Mouse (Mus musculus) CH12.LX (cell line): ENCODE data around the gene Fbxo11. TPM values are rescaled to one million over a fixed set of nuclear protein-coding genes. Genes with fewer than 3 reads are reported as not detected.
A peak's percentile ranks its signal among the peaks of the same experiment; 100 is the strongest.

ENCODE experiments used
- DNase-seq: peaks from one replicate; pipeline ENCODE4 v3.0.0-alpha.2; 2013; ENCODE audit errors: extremely low read depth
- H3K27ac ChIP-seq: 2 replicates; pipeline ENCODE4 v1.5.1; 2012; ENCODE audit warnings: low read depth, mild to moderate bottlenecking, control low read depth, moderate library complexity; ENCODE audit not compliant: insufficient read depth
- H3K27me3 ChIP-seq: replicated peaks from 2 replicates; pipeline ENCODE3; 2012; ENCODE audit warnings: inconsistent platforms
- H3K36me3 ChIP-seq, 2 experiments: replicated peaks in 1 of 2; 2 replicates each; pipeline versions ENCODE3 to v1.6.1; 2012; ENCODE audit warnings: inconsistent platforms in 1 of 2, low read length in 1 of 2, mild to moderate bottlenecking in 1 of 2, mixed read lengths in 1 of 2, moderate library complexity in 1 of 2; ENCODE audit not compliant: control insufficient read depth in 1 of 2, insufficient read depth in 1 of 2
- H3K4me1 ChIP-seq, 2 experiments: 2 replicates each; pipeline ENCODE4 v1.6.1; 2012; ENCODE audit warnings: inconsistent platforms in 1 of 2, moderate library complexity in 1 of 2; ENCODE audit not compliant: insufficient read depth in 2 of 2, control insufficient read depth in 1 of 2
- H3K4me2 ChIP-seq: 2 replicates; pipeline ENCODE4 v1.6.1; 2012; ENCODE audit warnings: low read depth, mild to moderate bottlenecking, control low read depth; ENCODE audit not compliant: poor library complexity, insufficient read depth, severe bottlenecking
- H3K4me3 ChIP-seq, 3 experiments: fragments of 150-350 bp in 1 of 3; sonication (generic) in 1 of 3; replicated peaks in 1 of 3; 2 replicates each; pipeline versions ENCODE3 to v1.5.1; 2011 to 2012; ENCODE audit warnings: low read depth in 2 of 3, low read length in 2 of 3, mild to moderate bottlenecking in 2 of 3, moderate library complexity in 2 of 3, control low read depth in 1 of 3, improper control_type of control experiment in 1 of 3, inconsistent platforms in 1 of 3, mixed read lengths in 1 of 3; ENCODE audit not compliant: poor library complexity in 1 of 3
- H3K79me2 ChIP-seq: replicated peaks from 2 replicates; pipeline ENCODE4 v1.6.1; 2012; ENCODE audit warnings: mild to moderate bottlenecking, moderate library complexity; ENCODE audit not compliant: control insufficient read depth, poor library complexity, insufficient read depth, severe bottlenecking; ENCODE audit errors: extremely low read depth
- H3K9ac ChIP-seq: 2 replicates; pipeline ENCODE4 v1.6.1; 2012; ENCODE audit warnings: low read depth, mild to moderate bottlenecking, control low read depth, moderate library complexity; ENCODE audit not compliant: insufficient read depth
- H3K9me3 ChIP-seq: replicated peaks from 2 replicates; pipeline ENCODE3; 2012; ENCODE audit warnings: low read length, inconsistent platforms, mixed read lengths
- CHD1 ChIP-seq: IDR thresholded peaks from 2 replicates; pipeline ENCODE4 v1.6.1; 2012; ENCODE audit warnings: low read depth, low read length, improper control_type of control experiment, inconsistent platforms
- CHD2 ChIP-seq: IDR thresholded peaks from 2 replicates; pipeline ENCODE4 v1.6.1; 2011; ENCODE audit warnings: low read length, improper control_type of control experiment
- CTCF ChIP-seq, 2 experiments: IDR thresholded peaks in 1 of 2; conservative IDR thresholded peaks in 1 of 2; 2 replicates each; pipeline ENCODE4 v1.5.1; 2011 to 2012; ENCODE audit warnings: low read depth in 2 of 2, low read length in 2 of 2, improper control_type of control experiment in 1 of 2, inconsistent platforms in 1 of 2, mild to moderate bottlenecking in 1 of 2, moderate library complexity in 1 of 2
- E2F4 ChIP-seq: IDR thresholded peaks from 2 replicates; pipeline ENCODE4 v1.6.1; 2011; ENCODE audit warnings: low read depth, low read length, improper control_type of control experiment; ENCODE audit not compliant: insufficient replicate concordance
- EP300 ChIP-seq: IDR thresholded peaks from 2 replicates; pipeline ENCODE4 v1.6.1; 2011; ENCODE audit warnings: low read length, improper control_type of control experiment
- HCFC1 ChIP-seq: IDR thresholded peaks from 2 replicates; pipeline ENCODE4 v1.6.1; 2012; ENCODE audit warnings: low read depth, mild to moderate bottlenecking, inconsistent platforms, low read length, improper control_type of control experiment
- MEF2A ChIP-seq: IDR thresholded peaks from 2 replicates; pipeline ENCODE4 v1.6.1; 2014; ENCODE audit warnings: low read depth, mild to moderate bottlenecking, inconsistent platforms, low read length, improper control_type of control experiment, borderline replicate concordance
- MXI1 ChIP-seq: IDR thresholded peaks from 2 replicates; pipeline ENCODE4 v1.6.1; 2011; ENCODE audit warnings: mild to moderate bottlenecking, low read depth, low read length, improper control_type of control experiment
- MYC ChIP-seq: IDR thresholded peaks from 2 replicates; pipeline ENCODE4 v1.6.1; 2011; ENCODE audit warnings: low read depth, mild to moderate bottlenecking, improper control_type of control experiment, low read length
- NELFE ChIP-seq: IDR thresholded peaks from 2 replicates; pipeline ENCODE4 v1.6.1; 2011; ENCODE audit warnings: low read depth, low read length, improper control_type of control experiment
- RAD21 ChIP-seq: IDR thresholded peaks from 2 replicates; pipeline ENCODE4 v1.6.1; 2011; ENCODE audit warnings: low read depth, mild to moderate bottlenecking, low read length, improper control_type of control experiment, moderate library complexity
- SIN3A ChIP-seq: IDR thresholded peaks from 2 replicates; pipeline ENCODE4 v1.6.1; 2012; ENCODE audit warnings: low read length, improper control_type of control experiment, inconsistent platforms
- SMC3 ChIP-seq: IDR thresholded peaks from 2 replicates; pipeline ENCODE4 v1.6.1; 2011; ENCODE audit warnings: low read depth, low read length, improper control_type of control experiment
- TBP ChIP-seq: conservative IDR thresholded peaks from 2 replicates; pipeline ENCODE4 v1.6.1; 2011; ENCODE audit warnings: low read depth, low read length, improper control_type of control experiment
- TCF12 ChIP-seq: IDR thresholded peaks from 2 replicates; pipeline ENCODE4 v1.6.1; 2014; ENCODE audit warnings: low read depth, mild to moderate bottlenecking, inconsistent platforms, low read length, improper control_type of control experiment
- USF1 ChIP-seq: IDR thresholded peaks from 2 replicates; pipeline ENCODE4 v1.6.1; 2014; ENCODE audit warnings: low read depth, mild to moderate bottlenecking, inconsistent platforms, low read length, improper control_type of control experiment
- USF2 ChIP-seq: conservative IDR thresholded peaks from 2 replicates; pipeline ENCODE4 v1.6.1; 2011; ENCODE audit warnings: low read depth, low read length, improper control_type of control experiment
- ZC3H11A ChIP-seq: IDR thresholded peaks from 2 replicates; pipeline ENCODE4 v1.6.1; 2012; ENCODE audit warnings: low read depth, mild to moderate bottlenecking, inconsistent platforms, low read length, improper control_type of control experiment
- ZKSCAN1 ChIP-seq: IDR thresholded peaks from 2 replicates; pipeline ENCODE4 v1.6.1; 2012; ENCODE audit warnings: low read depth, inconsistent platforms, low read length, improper control_type of control experiment, borderline replicate concordance
- ZNF384 ChIP-seq: IDR thresholded peaks from 2 replicates; pipeline ENCODE4 v1.6.1; 2012; ENCODE audit warnings: low read depth, low read length, improper control_type of control experiment, inconsistent platforms
- dilution Hi-C: fragments of 300-500 bp; cut with MboI; formaldehyde crosslinking; loops from 2 replicates; pipeline ENCODE4 v1.14.3; 2020; ENCODE audit warnings: low sequenced_read_pairs; ENCODE audit not compliant: extremely low pct_unique_long_range_greater_than_20kb, extremely low pct_ligation_motif_present
- in situ Hi-C: fragments of 300-500 bp; cut with MboI; formaldehyde crosslinking; loops from 3 replicates; pipeline ENCODE4 v1.14.3; 2019; ENCODE audit warnings: low sequenced_read_pairs, low pct_ligation_motif_present, low pct_unique_long_range_greater_than_20kb, mixed read lengths
- polyA plus RNA-seq: library from polyadenylated mRNA; unstranded; fragments of >175 nt; gene quantifications from 2 replicates; pipeline ENCODE4 v1.2.1, GENCODE M21; 2012; ENCODE audit warnings: low read depth; ENCODE audit not compliant: insufficient read length
- total RNA-seq, 2 experiments: library from RNA; depleted of rRNA; stranded (reverse); fragments of 300-350 nt in 1 of 2; fragments of >200 nt in 1 of 2; gene quantifications; 2 replicates each; pipeline ENCODE4 v1.2.3; 2012 to 2014

Fbxo11 gene
- total and polyA plus RNA-seq, 3 experiments, result 37.6 to 61.8 (median 61.0) TPM

- dilution Hi-C loops, result no loop called here
- peak overlapping the region; percentile 100 for H3K9ac ChIP-seq
These were observed 2.1 kb downstream of the Fbxo11 start for GRCm38 (mm10) chr17:88062860-88063580.

GRCm38 (mm10) chr17:88061942-88062341 is 3.1 kb downstream of the Fbxo11 start:
- H3K27ac ChIP-seq, result no peak overlapping the region
- H3K4me1 ChIP-seq, result peaks cover 4 to 33% of the 10 kb centered on the region in 2 experiments
- H3K36me3 ChIP-seq, result peaks cover 0 to 11% of the 10 kb centered on the region in 2 experiments
- H3K4me2 ChIP-seq, result peak overlapping the region; percentile 96
- H3K79me2 ChIP-seq, result peaks cover 82% of the 10 kb centered on the region
- peaks cover 5% of the 10 kb centered on the region for H3K9me3 ChIP-seq
- peak overlapping the region; percentile 42 to 78 (median 76) for H3K4me3 ChIP-seq
- DNase-seq, result no peak
- in situ Hi-C loops (no loop called here), dilution Hi-C loops (no loop called here)
- TF ChIP-seq USF1, result no peak
- no peak for TF ChIP-seq HCFC1
- peak; percentile 57; the same call in 1 of the 2 replicates for TF ChIP-seq CHD1
- 0 out of 2 replicates have a peak, but pooled peaks have one; percentile 35 for TF ChIP-seq TBP
- no peak for TF ChIP-seq MEF2A
- TF ChIP-seq RAD21, result no peak
- TF ChIP-seq MYC, result no peak
- peak; percentile 53; the same call in 1 of the 2 replicates for TF ChIP-seq SIN3A
- peak overlapping the region; percentile 34; the same call in 1 of the 2 replicates for H3K9ac ChIP-seq
- no peaks in the 10 kb centered on the region for H3K27me3 ChIP-seq

More at GRCm38 (mm10) chr17:88062860-88063580, 2.1 kb downstream of the Fbxo11 start:
- no peak for TF ChIP-seq ZNF384
- no peak for TF ChIP-seq E2F4
- TF ChIP-seq ZC3H11A, result no peak
- no peak for TF ChIP-seq CTCF (conservative IDR thresholded peaks at IDR 0.05 in 1 of 2, IDR thresholded peaks at IDR 0.05 in 1 of 2; ENCODE audit: low read depth in 2 of 2, low read length in 2 of 2)
- no peak for TF ChIP-seq EP300
- TF ChIP-seq SMC3, result no peak
- TF ChIP-seq NELFE, result no peak
- no peak for TF ChIP-seq CHD2
- no peak for TF ChIP-seq USF2
- TF ChIP-seq TCF12, result no peak
- no peak for TF ChIP-seq ZKSCAN1
- TF ChIP-seq MXI1, result peak; percentile 47; the same call in 1 of the 2 replicates
- 0 out of 2 replicates have a peak, but pooled peaks have one; percentile 5 for TF ChIP-seq SIN3A
- no peak for TF ChIP-seq TBP
- Histone ChIP-seq H3K9me3 (peaks cover 5% of the 10 kb centered on the region), H3K79me2 (peaks cover 83% of the 10 kb centered on the region), H3K4me3 (peak overlapping the region; percentile 76 to 99 (median 78)), H3K27ac (peak overlapping the region; percentile 62), H3K36me3 (peaks cover 0 to 9% of the 10 kb centered on the region in 2 experiments), H3K27me3 (no peaks in the 10 kb centered on the region), H3K4me1 (peaks cover 4 to 24% of the 10 kb centered on the region in 2 experiments), H3K4me2 (peak overlapping the region; percentile 91)
- in situ Hi-C loops, result no loop called here
- no peak for DNase-seq
